ENCODE assay signal across 9 mouse cellular contexts in genomic region chr6:18171614-18172013, GRCm38 (mm10). TPM values are rescaled to one million over a fixed set of nuclear protein-coding genes. Genes with fewer than 3 reads are reported as not detected.
DNase-seq lines count a peak whose midpoint lies in the region; ATAC-seq lines count a peak whose summit lies in the region.
"Had no signal": no experiment of that assay in that cellular context is flagged by ENCODE, and none has a peak within 500 bp of the region (broad histone marks: within the 10 kb centered on the region; RNA-seq: fewer than 3 reads in every experiment).

No protein-coding gene starts in this region.

- no peaks in the 10 kb centered on the region for H3K9me3 ChIP-seq in midbrain, embryonic 11.5 days (ENCODE audit: control insufficient read depth, low read length)
- H3K9me3 ChIP-seq in midbrain, embryonic 16.5 days (replicated peaks; ENCODE audit: control insufficient read depth, low read length, poor library complexity, severe bottlenecking), result no peaks in the 10 kb centered on the region
- no peaks in the 10 kb centered on the region for H3K9me3 ChIP-seq in limb, embryonic 10.5 days (replicated peaks)
- no peaks in the 10 kb centered on the region for H3K9me3 ChIP-seq in stomach, embryonic 16.5 days (replicated peaks; ENCODE audit: control insufficient read depth, low read length)

- no peak for ATAC-seq in CD4-positive, CD25-positive, alpha-beta regulatory T cell, adult 4 months
- ATAC-seq in midbrain, embryonic 11.5 days (ENCODE audit: low FRiP score), result peak; percentile 66
- no peak for ATAC-seq in midbrain, embryonic 16.5 days
- 0 out of 2 replicates have a peak, but pooled peaks have one; percentile 10 for ATAC-seq in stomach, embryonic 16.5 days (ENCODE audit: insufficient read depth, low FRiP score)

- H3K9ac ChIP-seq in midbrain, embryonic 11.5 days (ENCODE audit: low read length), result no peak overlapping the region
- H3K9ac ChIP-seq in midbrain, embryonic 16.5 days (ENCODE audit: low read depth, low read length), result no peak overlapping the region
- H3K9ac ChIP-seq in stomach, embryonic 16.5 days (ENCODE audit: low read length), result no peak overlapping the region

- DNase-seq in CD4-positive, CD25-positive, alpha-beta regulatory T cell, adult 2 months (ENCODE audit: low read depth, low spot score), result peak; percentile 0
- no peak for DNase-seq in midbrain, embryonic 11.5 days (ENCODE audit: low spot score, missing footprints)
- DNase-seq in frontal cortex, adult 2 months (ENCODE audit: extremely low spot score in 1 of 2, low spot score in 1 of 2), result peak; percentile 7 to 58
- peak; percentile 31 for DNase-seq in limb, embryonic 10.5 days (ENCODE audit: low spot score)
- no peak for DNase-seq in thymus, postnatal 25 days

- WGBS in midbrain, embryonic 11.5 days, result 48% methylated on average over 8 of the region's 8 CpGs
- 43% methylated on average over 8 of the region's 8 CpGs for WGBS in midbrain, embryonic 16.5 days
- 61% methylated on average over 8 of the region's 8 CpGs for WGBS in limb, embryonic 10.5 days
- 55% methylated on average over 8 of the region's 8 CpGs for WGBS in stomach, embryonic 16.5 days

- H3K4me3 ChIP-seq in midbrain, embryonic 11.5 days (ENCODE audit: low read depth, low read length), result no peak overlapping the region
- no peak overlapping the region for H3K4me3 ChIP-seq in midbrain, embryonic 16.5 days (ENCODE audit: low read depth, low read length)
- H3K4me3 ChIP-seq in limb, embryonic 10.5 days, result no peak overlapping the region
- H3K4me3 ChIP-seq in stomach, embryonic 16.5 days (replicated peaks; ENCODE audit: low read length), result peak overlapping the region; percentile 23
- H3K4me3 ChIP-seq: erythroblast, embryonic 14.5 days had no signal

- no peak overlapping the region for H3K27ac ChIP-seq in midbrain, embryonic 11.5 days (ENCODE audit: low read depth, low read length)
- H3K27ac ChIP-seq in midbrain, embryonic 16.5 days (ENCODE audit: low read length), result no peak overlapping the region
- no peak overlapping the region for H3K27ac ChIP-seq in limb, embryonic 10.5 days
- H3K27ac ChIP-seq in stomach, embryonic 16.5 days (ENCODE audit: low read length), result no peak overlapping the region

- H3K27me3 ChIP-seq in midbrain, embryonic 11.5 days (ENCODE audit: control insufficient read depth, insufficient read depth, low read length), result no peaks in the 10 kb centered on the region; the same call in 1 of the 2 replicates
- no peaks in the 10 kb centered on the region for H3K27me3 ChIP-seq in midbrain, embryonic 16.5 days (ENCODE audit: control insufficient read depth, insufficient read depth, low read depth, low read length)
- H3K27me3 ChIP-seq in limb, embryonic 10.5 days (ENCODE audit: low read depth, poor library complexity, severe bottlenecking), result peaks cover 30% of the 10 kb centered on the region
- no peaks in the 10 kb centered on the region for H3K27me3 ChIP-seq in stomach, embryonic 16.5 days (ENCODE audit: control insufficient read depth, insufficient read depth, low read length)

- no peak overlapping the region for H3K4me2 ChIP-seq in midbrain, embryonic 11.5 days
- H3K4me2 ChIP-seq in midbrain, embryonic 16.5 days (ENCODE audit: low read length), result no peak overlapping the region
- H3K4me2 ChIP-seq in stomach, embryonic 16.5 days (ENCODE audit: low read depth, low read length), result peak overlapping the region; percentile 35; the same call in 1 of the 2 replicates

- H3K4me1 ChIP-seq in midbrain, embryonic 11.5 days (ENCODE audit: control insufficient read depth, insufficient read depth, low read length), result peaks cover 4% of the 10 kb centered on the region; the same call in 1 of the 2 replicates
- H3K4me1 ChIP-seq in midbrain, embryonic 16.5 days (ENCODE audit: control insufficient read depth, insufficient read depth, low read length), result no peaks in the 10 kb centered on the region
- peaks cover 6% of the 10 kb centered on the region; the same call in 1 of the 2 replicates for H3K4me1 ChIP-seq in limb, embryonic 10.5 days
- H3K4me1 ChIP-seq in stomach, embryonic 16.5 days (ENCODE audit: control insufficient read depth, insufficient read depth, low read length), result peaks cover 2% of the 10 kb centered on the region; the same call in 1 of the 2 replicates

- no peaks in the 10 kb centered on the region for H3K36me3 ChIP-seq in midbrain, embryonic 11.5 days (ENCODE audit: control insufficient read depth, insufficient read depth, low read length)
- no peaks in the 10 kb centered on the region for H3K36me3 ChIP-seq in midbrain, embryonic 16.5 days (ENCODE audit: control insufficient read depth, insufficient read depth, low read length)
- H3K36me3 ChIP-seq in limb, embryonic 10.5 days, result no peaks in the 10 kb centered on the region
- H3K36me3 ChIP-seq in stomach, embryonic 16.5 days (ENCODE audit: control insufficient read depth, insufficient read depth, low read length), result no peaks in the 10 kb centered on the region

RNA-seq across cellular contexts. Expression of gene Cftr, which starts 1.1 kb away (rescaled TPM):
- polyA plus RNA-seq in CD4-positive, CD25-positive, alpha-beta regulatory T cell, adult 4 months (2017; shearing (Covaris generic)), result not detected
- polyA plus RNA-seq in midbrain, embryonic 11.5 days (2014; fragmentation: Nextera tagmentation; extraction: Ambion mirVana), result not detected in 2 replicates
- 0.74 and 0.76 TPM in 2 replicates for polyA plus RNA-seq in midbrain, embryonic 16.5 days (2015; fragmentation: Nextera tagmentation; extraction: Ambion mirVana)
- polyA plus RNA-seq in frontal cortex, adult 2 months (2012; rRNA removed), result 0.53 and 0.62 TPM in 2 replicates
- polyA plus RNA-seq in limb, embryonic 10.5 days (2016; fragmentation: Nextera tagmentation; extraction: Ambion mirVana), result 0.05 and 0.08 TPM in 2 replicates
- 3.9 and 4.4 TPM in 2 replicates for polyA plus RNA-seq in stomach, embryonic 16.5 days (2015; fragmentation: Nextera tagmentation; extraction: Ambion mirVana)
- polyA plus RNA-seq: erythroblast, embryonic 14.5 days had no signal

Comparison
In these comparisons a context has a peak if more than half of its experiments do, and no peak if none do; other contexts are left out.
1. ATAC-seq: peak in midbrain, embryonic 11.5 days (single experiment) and stomach, embryonic 16.5 days (single experiment); none in CD4-positive, CD25-positive, alpha-beta regulatory T cell, adult 4 months (single experiment) and midbrain, embryonic 16.5 days (single experiment).
2. DNase-seq: peak in CD4-positive, CD25-positive, alpha-beta regulatory T cell, adult 2 months (single experiment), frontal cortex, adult 2 months (2 of 2) and limb, embryonic 10.5 days (single experiment); none in midbrain, embryonic 11.5 days (single experiment) and thymus, postnatal 25 days (single experiment).